Mouse (Mus musculus) forebrain, postnatal 0 days (tissue): ENCODE data around the gene Rhbdd2. TPM values are rescaled to one million over a fixed set of nuclear protein-coding genes. Genes with fewer than 3 reads are reported as not detected.

Experiments
- ATAC-seq: fragments of 200-750 bp; cut with Nextera tagmentation; 2 replicates; pipeline ENCODE4 v1.8.0; 2017; ENCODE audit warnings: mild to moderate bottlenecking, moderate library complexity
- DNase-seq: peaks from one replicate; pipeline ENCODE4 v3.0.0-alpha.2; 2015
- H3K27ac ChIP-seq: fragments of 300-500 bp; sonication (generic); 2 replicates; pipeline ENCODE4 v1.5.1; 2014; ENCODE audit warnings: low read depth, mild to moderate bottlenecking, antibody characterized with exemption, low read length, moderate library complexity, mixed read lengths
- H3K27me3 ChIP-seq: fragments of 300-500 bp; sonication (generic); 2 replicates; pipeline ENCODE4 v1.6.1; 2014; ENCODE audit warnings: mild to moderate bottlenecking, low read length, mixed read lengths; ENCODE audit not compliant: insufficient read depth
- H3K36me3 ChIP-seq: fragments of 300-500 bp; sonication (generic); 2 replicates; pipeline ENCODE4 v1.6.1; 2014; ENCODE audit warnings: mild to moderate bottlenecking, moderate library complexity; ENCODE audit not compliant: insufficient read depth
- H3K4me1 ChIP-seq: fragments of 300-500 bp; sonication (generic); 2 replicates; pipeline ENCODE4 v1.6.1; 2014; ENCODE audit warnings: antibody characterized with exemption; ENCODE audit not compliant: insufficient read depth
- H3K4me2 ChIP-seq: fragments of 300-500 bp; sonication (generic); 2 replicates; pipeline ENCODE4 v1.6.1; 2014; ENCODE audit warnings: low read depth, mild to moderate bottlenecking, moderate library complexity
- H3K4me3 ChIP-seq: fragments of 300-500 bp; sonication (generic); 2 replicates; pipeline ENCODE4 v1.5.1; 2014; ENCODE audit warnings: low read depth, low read length, mixed read lengths
- H3K9ac ChIP-seq: fragments of 300-500 bp; sonication (generic); 2 replicates; pipeline ENCODE4 v1.6.1; 2014; ENCODE audit warnings: mild to moderate bottlenecking
- H3K9me3 ChIP-seq: fragments of 300-500 bp; sonication (generic); 2 replicates; pipeline ENCODE4 v1.6.1; 2016; ENCODE audit warnings: low read length
- CTCF ChIP-seq: sonication (generic); IDR thresholded peaks from 2 replicates; pipeline ENCODE4 v1.5.1; 2016; ENCODE audit warnings: antibody characterized with exemption, control low read depth, low read depth
- WGBS: fragments of 180-500 bp; shearing (Covaris S2); extraction: QIAGEN DNeasy Blood & Tissue Kit; methylation state at CpG from one replicate; pipeline ENCODE4 v1.1.7; 2014; 5-methylcytosine and 5-hydroxymethylcytosine counted together
- polyA plus RNA-seq: library from polyadenylated mRNA; unstranded; fragments of >200 nt; fragmentation: Nextera tagmentation; extraction: Ambion mirVana; gene quantifications from 2 replicates; pipeline ENCODE4 v1.2.1, GENCODE M21; 2015
- total RNA-seq: library from RNA; depleted of rRNA; stranded (reverse); fragments of >200 nt; gene quantifications from 2 replicates; pipeline ENCODE4 v1.2.3, GENCODE M21; 2014

Gene Rhbdd2
- total and polyA plus RNA-seq, 2 experiments from 2014 or later: 19.0 to 120 TPM

DNA sequence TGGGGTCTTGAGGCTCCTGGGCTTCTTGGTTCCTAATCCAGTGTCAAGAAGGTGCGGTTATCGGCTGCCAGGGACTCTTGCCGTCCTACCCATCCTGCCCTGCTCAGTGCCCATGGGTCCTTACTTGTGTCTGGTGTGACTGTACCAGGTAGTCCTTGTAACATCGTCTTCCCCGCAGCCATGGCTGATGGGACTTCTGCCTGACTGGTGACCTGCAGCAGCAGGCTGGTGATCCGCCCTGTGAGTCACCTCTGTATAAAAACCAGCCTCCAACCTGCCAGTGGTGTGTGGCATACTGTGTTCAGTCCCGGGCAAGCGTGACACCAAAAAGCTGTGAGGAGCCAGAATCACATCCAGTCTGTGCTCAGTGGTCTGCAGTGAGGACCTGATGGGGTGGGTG, 11.5 kb downstream of the Rhbdd2 start:
- no peak for TF ChIP-seq CTCF

DNA sequence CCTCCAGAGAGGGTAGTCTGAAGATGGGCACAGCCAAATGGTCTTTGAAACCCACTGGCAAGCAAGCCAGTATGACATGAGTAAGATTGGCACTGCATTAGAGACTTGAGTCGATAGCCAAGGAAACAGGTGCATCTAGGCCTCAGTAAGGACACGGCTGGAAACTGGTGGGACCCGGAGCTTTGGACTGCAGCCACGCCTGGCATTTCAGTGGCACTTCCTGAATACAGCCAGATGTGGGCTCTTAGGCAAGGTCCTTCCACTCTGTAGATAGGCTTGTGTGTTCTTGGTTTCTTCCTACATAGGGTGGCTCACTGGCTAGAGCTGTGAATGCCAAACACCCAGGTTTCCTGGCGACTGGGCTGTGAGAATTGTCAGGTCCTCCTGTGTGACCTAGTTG, 12.9 kb downstream of the Rhbdd2 start:
- no peak for TF ChIP-seq CTCF
- Histone ChIP-seq H3K4me1 (no peaks in the 10 kb centered on the region), H3K27ac (no peak overlapping the region), H3K36me3 (peaks cover 10% of the 10 kb centered on the region; the same call in 1 of the 2 replicates), H3K9ac (no peak overlapping the region), H3K4me2 (no peak overlapping the region), H3K9me3 (no peaks in the 10 kb centered on the region), H3K4me3 (no peak overlapping the region), H3K27me3 (no peaks in the 10 kb centered on the region)
- DNase-seq (no peak), ATAC-seq (no peak)
- 85% methylated on average over 5 of the region's 5 CpGs for WGBS

More for the DNA sequence above, 11.5 kb downstream of the Rhbdd2 start:
- no peaks in the 10 kb centered on the region for H3K27me3 ChIP-seq
- no peak overlapping the region for H3K4me2 ChIP-seq
- no peaks in the 10 kb centered on the region for H3K9me3 ChIP-seq
- H3K27ac ChIP-seq: no peak overlapping the region
- DNase-seq: no peak
- H3K4me3 ChIP-seq: no peak overlapping the region
- 92% methylated on average over 8 of the region's 8 CpGs for WGBS
- no peaks in the 10 kb centered on the region for H3K4me1 ChIP-seq
- no peak overlapping the region for H3K9ac ChIP-seq
- peaks cover 21% of the 10 kb centered on the region for H3K36me3 ChIP-seq
- no peak for ATAC-seq

DNA sequence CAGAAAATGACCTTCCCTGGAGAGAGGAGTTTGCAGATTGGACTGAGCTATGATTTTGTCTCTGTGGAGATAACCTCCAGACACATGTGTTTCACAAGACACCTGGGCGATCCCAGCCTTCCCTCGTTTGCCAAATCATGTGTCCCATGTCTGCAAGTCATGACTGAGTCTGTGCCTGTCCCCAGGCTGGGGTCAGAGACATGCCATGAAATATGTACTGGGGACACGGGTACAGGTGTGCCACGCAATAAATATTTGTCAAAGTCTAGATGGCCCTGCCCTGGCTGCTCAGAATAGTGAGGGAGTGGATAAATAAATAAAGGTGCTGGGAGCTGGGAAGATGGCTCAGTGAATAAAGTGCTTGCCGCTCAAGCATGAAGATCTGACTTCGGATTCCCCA, 13.6 kb downstream of the Rhbdd2 start:
- no peak overlapping the region for H3K9ac ChIP-seq
- no peaks in the 10 kb centered on the region for H3K27me3 ChIP-seq
- no peak for TF ChIP-seq CTCF

DNA sequence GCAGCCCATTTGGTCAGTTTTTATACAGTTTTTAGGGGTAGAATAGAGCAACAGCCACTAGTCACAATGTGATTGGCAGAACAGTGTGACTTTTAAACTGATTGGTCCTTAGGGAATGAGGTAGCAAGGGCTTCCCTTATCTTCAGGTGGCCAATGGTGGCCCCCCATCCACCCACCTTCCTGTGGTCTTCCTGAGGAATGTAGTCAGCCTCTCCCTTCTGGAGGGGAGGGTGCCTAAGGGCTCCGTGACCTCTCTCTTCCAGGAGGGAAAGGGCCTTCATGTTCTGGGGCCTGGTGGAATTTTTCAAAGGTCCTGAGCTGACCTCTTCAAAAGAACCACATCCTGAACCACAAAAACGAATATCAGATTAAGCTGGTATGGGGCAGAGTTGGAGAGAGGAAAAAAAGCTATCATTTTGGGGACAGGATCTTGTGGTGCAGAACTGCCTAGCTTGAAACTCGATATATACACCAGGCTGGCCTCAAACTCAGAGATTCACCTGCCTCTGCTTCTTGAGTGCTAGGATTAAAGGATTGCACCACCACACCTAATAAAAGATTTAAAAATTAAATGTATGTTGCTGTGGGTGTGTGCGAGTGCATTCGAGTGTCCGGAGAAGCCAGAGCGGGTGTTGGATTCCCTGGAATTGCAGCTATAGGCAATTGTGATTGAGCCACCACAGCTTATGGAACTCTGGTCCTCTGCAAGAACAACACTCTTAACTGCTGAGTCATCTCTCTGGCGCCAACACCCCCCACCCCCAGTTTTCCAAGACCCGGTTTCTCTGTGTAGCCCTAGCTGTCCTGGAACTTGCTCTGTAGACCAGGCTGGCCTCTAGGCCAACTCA, 16.3 kb downstream of the Rhbdd2 start:
- no peaks in the 10 kb centered on the region for H3K36me3 ChIP-seq
- TF ChIP-seq CTCF: no peak
- ATAC-seq (no peak), DNase-seq (no peak)
- no peaks in the 10 kb centered on the region for H3K9me3 ChIP-seq
- H3K27me3 ChIP-seq: no peaks in the 10 kb centered on the region
- H3K9ac ChIP-seq: no peak overlapping the region
- H3K4me1 ChIP-seq: no peaks in the 10 kb centered on the region
- no peak overlapping the region for H3K4me2 ChIP-seq
- no peak overlapping the region for H3K4me3 ChIP-seq
- WGBS: 84% methylated on average over 9 of the region's 9 CpGs
- no peak overlapping the region for H3K27ac ChIP-seq

More for the DNA sequence above, 13.6 kb downstream of the Rhbdd2 start:
- Histone ChIP-seq H3K36me3 (peaks cover 8% of the 10 kb centered on the region; the same call in 1 of the 2 replicates), H3K4me1 (no peaks in the 10 kb centered on the region), H3K4me3 (no peak overlapping the region), H3K4me2 (no peak overlapping the region), H3K27ac (no peak overlapping the region), H3K9me3 (no peaks in the 10 kb centered on the region)
- DNase-seq: no peak
- WGBS: 89% methylated on average over 6 of the region's 6 CpGs
- ATAC-seq: no peak

- DNase-seq: no peak
- Histone ChIP-seq H3K4me1 (no peaks in the 10 kb centered on the region), H3K4me2 (no peak overlapping the region), H3K9me3 (no peaks in the 10 kb centered on the region), H3K4me3 (no peak overlapping the region), H3K27me3 (no peaks in the 10 kb centered on the region), H3K36me3 (no peaks in the 10 kb centered on the region), H3K27ac (no peak overlapping the region), H3K9ac (no peak overlapping the region)
- no peak for ATAC-seq
- 100% methylated on average over 1 of the region's 1 CpGs for WGBS
- TF ChIP-seq CTCF: no peak
Measured at GRCm38 (mm10) chr5:135649309-135649633, 16.9 kb downstream of the Rhbdd2 start.

DNA sequence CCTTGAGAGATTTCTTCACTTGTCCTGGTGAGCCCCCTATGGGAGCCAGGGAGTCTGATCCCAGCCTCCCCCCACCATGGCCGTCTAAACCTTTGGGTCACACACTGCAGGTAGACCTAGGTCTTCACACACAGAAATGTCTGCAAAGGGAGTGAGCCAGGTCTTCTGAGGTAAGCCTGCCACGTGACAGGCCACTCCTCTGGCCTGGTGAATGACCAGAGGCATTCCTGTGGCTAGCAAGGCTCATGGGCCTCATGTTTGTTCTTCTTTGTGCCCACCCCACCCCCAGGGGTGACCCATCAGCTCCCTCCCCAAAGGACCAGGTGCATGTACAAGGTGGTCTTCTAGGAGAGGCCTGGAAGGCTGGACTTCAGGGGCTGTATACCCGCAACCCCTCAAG, 19.1 kb downstream of the Rhbdd2 start:
- no peak for DNase-seq
- WGBS: 71% methylated on average over 3 of the region's 3 CpGs

DNA sequence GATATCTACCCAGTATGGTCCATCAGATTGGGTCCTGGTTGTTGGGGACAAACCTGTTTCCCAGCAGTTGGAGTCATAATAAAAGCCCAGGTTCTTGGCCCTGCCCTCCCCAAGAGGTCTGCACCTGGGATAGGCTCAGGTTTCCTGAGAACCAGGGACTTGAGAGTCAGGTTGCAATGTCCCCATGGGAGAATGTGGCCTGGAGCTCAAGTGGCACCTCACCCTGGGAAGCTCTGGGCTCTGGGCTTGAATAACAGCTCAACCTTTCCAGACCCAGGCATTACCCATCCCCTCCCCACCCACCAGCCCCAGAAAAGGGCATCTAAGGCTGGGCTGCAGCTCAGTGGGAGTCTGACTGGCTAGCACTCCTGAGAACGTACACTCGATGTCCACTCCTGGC, 20.8 kb downstream of the Rhbdd2 start:
- Histone ChIP-seq H3K4me1 (no peaks in the 10 kb centered on the region), H3K27ac (no peak overlapping the region), H3K4me3 (no peak overlapping the region), H3K9me3 (no peaks in the 10 kb centered on the region), H3K27me3 (no peaks in the 10 kb centered on the region), H3K36me3 (no peaks in the 10 kb centered on the region), H3K9ac (no peak overlapping the region), H3K4me2 (no peak overlapping the region)
- DNase-seq (no peak), ATAC-seq (no peak)
- no peak for TF ChIP-seq CTCF
- 52% methylated on average over 2 of the region's 2 CpGs for WGBS

More for the DNA sequence above, 19.1 kb downstream of the Rhbdd2 start:
- Histone ChIP-seq H3K9me3 (no peaks in the 10 kb centered on the region), H3K4me3 (no peak overlapping the region), H3K27me3 (no peaks in the 10 kb centered on the region), H3K36me3 (no peaks in the 10 kb centered on the region), H3K4me2 (no peak overlapping the region), H3K27ac (no peak overlapping the region), H3K4me1 (no peaks in the 10 kb centered on the region), H3K9ac (no peak overlapping the region)
- TF ChIP-seq CTCF: no peak
- no peak for ATAC-seq
